Mouse (Mus musculus): Measurements from ENCODE around the gene Igfbp6.

DNA sequence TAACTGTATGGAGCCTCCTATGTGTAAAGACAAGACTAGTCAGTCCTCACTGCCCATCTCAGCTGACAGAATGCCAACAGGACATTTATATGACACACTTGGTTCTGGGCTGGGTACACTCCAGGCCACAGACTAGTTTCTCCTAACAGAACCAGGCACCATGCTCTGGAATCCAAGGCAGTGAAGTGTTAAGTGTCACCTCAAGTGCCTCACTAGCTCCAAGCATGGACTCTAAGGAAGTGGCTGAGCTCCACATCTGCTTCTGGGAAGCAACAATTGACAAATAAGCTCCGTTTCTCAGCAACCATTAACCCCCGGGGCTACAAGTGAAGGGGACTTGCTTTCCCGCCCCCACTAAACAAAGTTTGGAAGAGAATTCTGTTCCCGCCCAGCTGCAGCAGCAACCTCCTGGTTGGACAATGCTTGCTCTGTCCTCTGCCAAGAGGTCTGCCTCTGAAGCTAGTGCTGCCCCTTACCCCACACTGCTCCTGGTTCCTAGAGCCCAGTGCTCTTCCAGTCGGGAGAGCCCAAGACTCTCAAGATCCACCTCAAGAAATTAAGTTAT lies 46.1 kb upstream of the Igfbp6 start:
- TF ChIP-seq POLR2A (IDR thresholded peaks at IDR 0.05; ENCODE audit: insufficient read depth, low read depth, low read length) (no peak), CTCF (IDR thresholded peaks at IDR 0.05; ENCODE audit: insufficient read depth, low read depth, low read length) (no peak)

All from olfactory bulb, adult 2 months (tissue).